ENCODE assay signal across 15 mouse cellular contexts in the genomic region with DNA sequence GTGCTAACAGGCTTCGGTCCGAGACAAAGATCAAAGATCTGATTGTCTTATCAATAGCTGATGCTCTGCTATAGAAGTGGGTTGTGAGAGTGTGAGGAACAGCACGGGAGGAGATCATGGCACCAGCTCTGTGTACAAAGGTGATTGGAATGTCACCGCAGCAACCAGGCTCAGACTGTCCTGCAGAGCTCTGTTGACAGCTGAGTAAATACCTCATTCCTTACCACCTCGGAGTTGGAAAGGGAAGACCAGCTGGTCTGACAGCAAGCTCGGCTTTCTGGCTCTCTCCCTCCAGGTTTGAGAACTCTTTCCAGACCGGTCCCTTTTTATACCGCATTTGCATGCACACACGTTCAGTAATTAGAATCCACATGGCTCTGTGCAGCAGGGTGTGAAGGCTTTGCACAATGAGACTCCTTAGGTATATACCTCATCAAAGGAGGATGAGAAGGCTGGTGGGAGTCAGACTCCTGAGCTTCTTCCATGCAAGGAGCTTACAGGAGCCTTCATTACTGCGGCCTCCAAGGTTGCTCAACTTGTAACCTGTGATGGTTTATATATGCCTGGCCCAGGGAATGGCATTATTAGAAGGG. TPM values are rescaled to one million over a fixed set of nuclear protein-coding genes. Genes with fewer than 3 reads are reported as not detected.
DNase-seq lines count a peak whose midpoint lies in the region; ATAC-seq and TF ChIP-seq lines count a peak whose summit lies in the region.
"Had no signal": no experiment of that assay in that cellular context is flagged by ENCODE, and none has a peak within 500 bp of the region (broad histone marks: within the 10 kb centered on the region; RNA-seq: fewer than 3 reads in every experiment).

No protein-coding gene starts in this region.

- no peak for TF ChIP-seq POLR2A in brain, embryonic 14.5 days (IDR thresholded peaks at IDR 0.05; ENCODE audit: borderline replicate concordance, extremely low read depth, insufficient read depth, insufficient read length, poor library complexity, severe bottlenecking)
- TF ChIP-seq POLR2A in limb, embryonic 14.5 days (IDR thresholded peaks at IDR 0.05; ENCODE audit: borderline replicate concordance, extremely low read depth, insufficient read depth, insufficient read length) = no peak
- TF ChIP-seq POLR2A in cerebellum, adult 2 months (IDR thresholded peaks at IDR 0.05; ENCODE audit: borderline replicate concordance, insufficient read depth, low read length) = no peak

- ATAC-seq in frontal cortex, adult (ENCODE audit: low TSS enrichment) = peak; percentile 35
- peak; percentile 36 for ATAC-seq in kidney, embryonic 15.5 days (replicated peaks; ENCODE audit: low FRiP score)
- peak; percentile 72; the same call in 1 of the 2 replicates for ATAC-seq in limb, embryonic 14.5 days (ENCODE audit: low FRiP score, low read depth)

- no peaks in the 10 kb centered on the region for H3K36me3 ChIP-seq in kidney, embryonic 15.5 days
- no peaks in the 10 kb centered on the region for H3K36me3 ChIP-seq in limb, embryonic 14.5 days (ENCODE audit: control insufficient read depth, insufficient read depth, low read length)
- H3K36me3 ChIP-seq: forebrain, embryonic 10.5 days had no signal

- no peak for TF ChIP-seq CTCF in brain, embryonic 14.5 days (IDR thresholded peaks at IDR 0.05; ENCODE audit: borderline replicate concordance, extremely low read depth, insufficient read depth, insufficient read length)
- TF ChIP-seq CTCF in cerebellum, adult 2 months (IDR thresholded peaks at IDR 0.05; ENCODE audit: borderline replicate concordance, insufficient read depth, low read depth, low read length) = no peak

- H3K27me3 ChIP-seq in kidney, embryonic 15.5 days = no peaks in the 10 kb centered on the region
- H3K27me3 ChIP-seq in limb, embryonic 14.5 days (ENCODE audit: control insufficient read depth, insufficient read depth, low read length) = no peaks in the 10 kb centered on the region
- no peaks in the 10 kb centered on the region for H3K27me3 ChIP-seq in cerebellum, adult 2 months (ENCODE audit: control insufficient read depth, insufficient read depth, low read length)

- no peak overlapping the region for H3K4me2 ChIP-seq in kidney, embryonic 15.5 days
- H3K4me2 ChIP-seq in limb, embryonic 14.5 days (replicated peaks; ENCODE audit: low read depth, low read length, severe bottlenecking) = no peak overlapping the region

- H3K4me3 ChIP-seq in kidney, embryonic 15.5 days (replicated peaks) = no peak overlapping the region
- H3K4me3 ChIP-seq in limb, embryonic 14.5 days (replicated peaks; ENCODE audit: low read length) = no peak overlapping the region
- H3K4me3 ChIP-seq in cerebellum, adult 2 months (replicated peaks; ENCODE audit: insufficient read depth, low read depth, low read length) = no peak overlapping the region
- H3K4me3 ChIP-seq: forebrain, embryonic 10.5 days; megakaryocyte, embryonic 14.5 days had no signal

- H3K27ac ChIP-seq in kidney, embryonic 15.5 days = no peak overlapping the region
- no peak overlapping the region for H3K27ac ChIP-seq in limb, embryonic 14.5 days (replicated peaks; ENCODE audit: low read depth, low read length)
- no peak overlapping the region for H3K27ac ChIP-seq in cerebellum, adult 2 months (ENCODE audit: insufficient read depth, low read length)
- H3K27ac ChIP-seq: forebrain, embryonic 10.5 days had no signal

- no peaks in the 10 kb centered on the region for H3K9me3 ChIP-seq in kidney, embryonic 15.5 days (replicated peaks)
- H3K9me3 ChIP-seq in limb, embryonic 14.5 days (ENCODE audit: control insufficient read depth, low read length) = no peaks in the 10 kb centered on the region

- H3K9ac ChIP-seq in kidney, embryonic 15.5 days = no peak overlapping the region
- no peak overlapping the region for H3K9ac ChIP-seq in limb, embryonic 14.5 days (ENCODE audit: low read depth, low read length, severe bottlenecking)

- 46% methylated on average over 10 of the region's 10 CpGs for WGBS in kidney, embryonic 15.5 days
- WGBS in limb, embryonic 14.5 days = 61% methylated on average over 10 of the region's 10 CpGs
- 28% methylated on average over 10 of the region's 10 CpGs for WGBS in cerebellum, adult 2 months

- DNase-seq in frontal cortex, postnatal 25 days (ENCODE audit: low spot score in 2 of 2) = no peak
- no peak for DNase-seq in kidney, adult 9 months
- peak; percentile 32 for DNase-seq in brain, embryonic 14.5 days (ENCODE audit: low read depth)
- no peak for DNase-seq in limb, embryonic 14.5 days (ENCODE audit: low spot score)
- DNase-seq in layer of hippocampus, postnatal 25 days (ENCODE audit: extremely low spot score in 1 of 2, low spot score in 1 of 2) = no peak
- no peak for DNase-seq in cerebellum, adult 2 months
- DNase-seq: gastrocnemius, postnatal 10 days; kidney, adult 8-10 months; layer of hippocampus, postnatal 36 days; thymus, adult 2 months had no signal

- peaks cover 8% of the 10 kb centered on the region for H3K4me1 ChIP-seq in kidney, embryonic 15.5 days
- H3K4me1 ChIP-seq in limb, embryonic 14.5 days (ENCODE audit: control insufficient read depth, insufficient read depth, low read length) = peaks cover 6% of the 10 kb centered on the region; the same call in 1 of the 2 replicates
- no peaks in the 10 kb centered on the region for H3K4me1 ChIP-seq in cerebellum, adult 2 months (ENCODE audit: control insufficient read depth, insufficient read depth, low read length)
- H3K4me1 ChIP-seq: megakaryocyte, embryonic 14.5 days had no signal

RNA-seq across cellular contexts. Expression of a gene that starts 9.6 kb away (rescaled TPM):
- polyA plus RNA-seq in kidney, embryonic 15.5 days (2015; fragmentation: Nextera tagmentation; extraction: Ambion mirVana) = 32.8 and 34.5 TPM in 2 replicates
- polyA plus RNA-seq in brain, embryonic 14.5 days (2012; rRNA removed) = 15.5 and 23.7 TPM in 2 replicates
- 20.8 and 23.4 TPM in 2 replicates for polyA plus RNA-seq in limb, embryonic 14.5 days (2012; rRNA removed)
- 31.3 and 34.4 TPM in 2 replicates for polyA plus RNA-seq in limb, embryonic 14.5 days (2014; fragmentation: Nextera tagmentation; extraction: Ambion mirVana)
- 10 to 100 TPM; 29.2 to 29.6 TPM for total RNA-seq in layer of hippocampus, postnatal 25 days (2021)
- polyA plus RNA-seq in cerebellum, adult 2 months (2012; rRNA removed) = 25.1 and 29.5 TPM in 2 replicates
- polyA plus RNA-seq: C2C12 had no signal
